Mouse (Mus musculus): ENCODE measurements around the gene Zfp11. TPM values are rescaled to one million over a fixed set of nuclear protein-coding genes. Genes with fewer than 3 reads are reported as not detected.
A peak's percentile ranks its signal among the peaks of the same experiment; 100 is the strongest.
"Not testable (repeated sequence)": the region's sequence is repeated elsewhere in the genome, so short reads cannot be mapped to it uniquely, and the experiment has no call there.

Zfp11 gene
- total RNA-seq, 2 experiments from 2014 or later = 2.5 to 3.6 TPM

GRCm38 (mm10) chr5:129620600-129620999 lies 49.3 kb downstream of the Zfp11 start:
- DNase-seq (ENCODE audit: low spot score in 2 of 2) = not testable (repeated sequence)

DNA sequence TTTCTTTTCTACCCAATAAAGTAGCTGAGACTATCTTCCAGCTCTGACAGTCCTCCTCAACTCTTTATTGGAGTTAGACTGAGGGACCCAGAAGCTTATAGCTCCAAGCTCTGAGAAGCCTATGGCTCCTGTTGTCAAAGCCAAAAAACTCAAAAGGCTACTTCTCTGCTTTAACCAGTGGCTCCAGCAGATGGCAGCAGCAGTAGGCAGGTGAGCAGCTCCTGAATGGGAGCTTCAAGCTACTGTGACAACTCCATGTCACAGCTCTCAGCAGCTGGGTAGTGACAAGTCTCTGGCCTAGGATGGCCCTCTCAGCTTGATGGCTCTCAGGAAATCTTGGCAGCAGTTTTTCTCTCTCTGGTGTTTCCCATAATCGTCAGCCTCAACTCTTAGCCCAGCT lies 58.8 kb downstream of the Zfp11 start:
- peak in 1 of 2 experiments; percentile 51 for DNase-seq (ENCODE audit: low spot score in 2 of 2)

DNA sequence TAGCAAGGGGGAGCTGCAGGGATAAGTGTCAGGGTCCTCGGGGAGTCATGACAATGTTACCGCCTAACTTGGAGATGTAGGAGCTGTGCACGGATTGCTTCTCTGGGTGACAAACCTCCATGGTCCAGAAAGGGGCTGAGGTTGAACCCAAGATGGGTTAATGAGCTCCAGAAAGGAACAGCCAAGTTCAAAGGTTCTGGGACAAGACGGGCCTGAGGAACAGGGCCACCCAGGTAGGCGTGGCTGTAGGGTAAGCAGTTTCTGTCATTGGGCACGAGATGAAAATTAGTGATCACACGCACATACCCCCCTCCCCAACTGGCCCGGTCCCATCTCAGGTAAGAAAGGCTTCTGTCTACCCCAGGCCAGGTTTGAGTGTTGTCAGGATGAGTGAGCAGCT lies 62.4 kb downstream of the Zfp11 start:
- DNase-seq (ENCODE audit: low spot score in 2 of 2) = no peak

Other genes starting within 250 kb of the Zfp11 start
- 10 to 100 TPM; 60.5 to 74.0 TPM for gene Sfswap, start 168.9 kb downstream of the Zfp11 start, total RNA-seq (2021)
- gene Mmp17, start 85.9 kb downstream of the Zfp11 start, total RNA-seq (2021) = 1 to 10 TPM; 1.8 to 2.2 TPM
- not detected for gene Sept14, start 38.4 kb upstream of the Zfp11 start, total RNA-seq (2021)
- gene Mrps17, start 45.4 kb upstream of the Zfp11 start, total RNA-seq (2021) = 10 to 100 TPM; 87.0 to 88.3 TPM
- gene Nipsnap2, start 55.0 kb upstream of the Zfp11 start, total RNA-seq (2021) = 100 to 1,000 TPM; 348 to 363 TPM
- gene Psph, start 117.3 kb upstream of the Zfp11 start, total RNA-seq (2021) = 10 to 100 TPM; 15.5 to 20.0 TPM
- gene Sumf2, start 176.9 kb upstream of the Zfp11 start, total RNA-seq (2021) = 10 to 100 TPM; 20.9 to 22.2 TPM
- 100 to 1,000 TPM; 413 to 416 TPM for gene Chchd2, start 217.4 kb upstream of the Zfp11 start, total RNA-seq (2021)
- gene Zbed5, start 225.6 kb upstream of the Zfp11 start, total RNA-seq (2021) = 1 to 10 TPM; 1.5 to 2.0 TPM
- gene Phkg1, start 228.4 kb upstream of the Zfp11 start, total RNA-seq (2021) = 10 to 100 TPM; 85.0 to 98.6 TPM
- gene Nupr1l, start 238.4 kb upstream of the Zfp11 start, total RNA-seq (2021) = 1 to 10 TPM; 1.5 to 1.8 TPM